Mouse (Mus musculus) embryonic fibroblast, embryonic 13.5 days (primary cell): ENCODE data around the gene Eppin.
"Not testable (repeated sequence)": the region's sequence is repeated elsewhere in the genome, so short reads cannot be mapped to it uniquely, and the experiment has no call there.

Experiments
- CTCF ChIP-seq: IDR thresholded peaks from 2 replicates; pipeline ENCODE4 v1.5.1; 2011; ENCODE audit warnings: mild to moderate bottlenecking, control low read depth, low read length, moderate library complexity, borderline replicate concordance; ENCODE audit not compliant: insufficient read depth
- POLR2A ChIP-seq: IDR thresholded peaks from 2 replicates; pipeline ENCODE4 v1.6.1; 2011; ENCODE audit warnings: low read depth, mild to moderate bottlenecking, control low read depth, low read length, moderate library complexity

DNA sequence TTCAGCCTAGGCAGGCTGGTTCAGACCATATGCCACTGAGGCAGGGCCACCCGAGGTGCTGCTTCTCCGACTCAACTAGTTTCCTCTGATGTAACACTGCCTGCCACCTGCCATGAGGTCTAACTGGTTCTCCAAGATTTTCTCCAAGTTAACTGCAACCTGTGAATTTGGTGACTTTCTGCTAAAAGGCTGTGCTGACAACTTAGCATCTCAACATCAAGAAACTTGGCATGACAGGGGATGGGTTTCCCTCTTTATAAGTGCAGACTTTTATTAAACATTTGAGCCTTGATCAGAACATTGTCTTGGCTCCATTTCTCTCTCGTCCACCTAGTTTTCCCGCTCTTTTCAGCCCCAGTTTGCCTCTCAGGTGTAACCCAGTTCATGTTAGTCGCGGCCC, 20.0 kb downstream of the Eppin start, which contains the start of gene Spint3:
- TF ChIP-seq POLR2A, CTCF: not testable (repeated sequence)
